In genomic region chr2:25278928-25279882, GRCm38 (mm10) we compare ENCODE assay signal across 1 mouse cellular context.
TF ChIP-seq lines count a peak whose summit lies in the region.

No protein-coding gene starts in this region.

TF ChIP-seq in C2C12, 6 proteins besides CTCF, POLR2A, EP300 and RAD21:
- TF ChIP-seq MAX (IDR thresholded peaks at IDR 0.05) (peak; percentile 20), USF1 (IDR thresholded peaks at IDR 0.05; ENCODE audit: low read depth) (no peak)
